Mouse (Mus musculus) ES-E14 (cell line): ENCODE results near the gene Cel.

Source experiments
- CHD2 ChIP-seq: IDR thresholded peaks from 2 replicates; pipeline ENCODE4 v1.6.1; 2014; ENCODE audit warnings: mild to moderate bottlenecking, low read depth, low read length, inconsistent platforms
- HCFC1 ChIP-seq: IDR thresholded peaks from 2 replicates; pipeline ENCODE4 v1.6.1; 2012; ENCODE audit warnings: low read length, inconsistent platforms, borderline replicate concordance; ENCODE audit not compliant: insufficient read depth
- MAFK ChIP-seq: IDR thresholded peaks from 2 replicates; pipeline ENCODE4 v1.6.1; 2014; ENCODE audit warnings: mild to moderate bottlenecking, low read depth, low read length, inconsistent platforms; ENCODE audit not compliant: insufficient read depth
- ZC3H11A ChIP-seq: IDR thresholded peaks from 2 replicates; pipeline ENCODE4 v1.6.1; 2012; ENCODE audit warnings: low read depth, mild to moderate bottlenecking, inconsistent platforms, low read length, borderline replicate concordance
- ZNF384 ChIP-seq: IDR thresholded peaks from 2 replicates; pipeline ENCODE4 v1.6.1; 2012; ENCODE audit warnings: low read depth, low read length, inconsistent platforms

- no peak for TF ChIP-seq MAFK
- TF ChIP-seq HCFC1: no peak
- no peak for TF ChIP-seq ZC3H11A
- no peak for TF ChIP-seq CHD2
- TF ChIP-seq ZNF384: no peak
Measured at GRCm38 (mm10) chr2:28607341-28608165, 44.4 kb upstream of the Cel start.
